Comparison of ENCODE assay signal across 21 mouse cellular contexts in genomic region chr1:85844981-85845380, GRCm38 (mm10). TPM values are rescaled to one million over a fixed set of nuclear protein-coding genes. Genes with fewer than 3 reads are reported as not detected.
DNase-seq lines count a peak whose midpoint lies in the region; ATAC-seq and TF ChIP-seq lines count a peak whose summit lies in the region.
"Had no signal": no experiment of that assay in that cellular context is flagged by ENCODE, and none has a peak within 500 bp of the region (broad histone marks: within the 10 kb centered on the region; RNA-seq: fewer than 3 reads in every experiment).

No protein-coding gene starts in this region.

- WGBS in kidney, postnatal 0 days: 87% methylated on average over 6 of the region's 6 CpGs

- no peaks in the 10 kb centered on the region for H3K4me1 ChIP-seq in kidney, postnatal 0 days (replicated peaks; ENCODE audit: insufficient read depth, low read length)
- H3K4me1 ChIP-seq: forebrain, embryonic 10.5 days; forebrain, embryonic 13.5 days; hindbrain, embryonic 10.5 days; hindbrain, embryonic 13.5 days; intestine, embryonic 15.5 days had no signal

- no peak for TF ChIP-seq CTCF in kidney, postnatal 0 days (IDR thresholded peaks at IDR 0.05; ENCODE audit: low read depth)

- H3K27me3 ChIP-seq in kidney, postnatal 0 days (ENCODE audit: insufficient read depth, low read length): no peaks in the 10 kb centered on the region
- H3K27me3 ChIP-seq: forebrain, embryonic 13.5 days; hindbrain, embryonic 13.5 days; intestine, embryonic 15.5 days had no signal

- H3K4me2 ChIP-seq in kidney, postnatal 0 days (ENCODE audit: low read length): no peak overlapping the region
- H3K4me2 ChIP-seq: forebrain, embryonic 13.5 days; hindbrain, embryonic 13.5 days; intestine, embryonic 15.5 days had no signal

- H3K4me3 ChIP-seq in kidney, postnatal 0 days (replicated peaks; ENCODE audit: low read depth, low read length): no peak overlapping the region
- H3K4me3 ChIP-seq: forebrain, embryonic 10.5 days; forebrain, embryonic 13.5 days; heart, adult 2 months; hindbrain, embryonic 10.5 days; hindbrain, embryonic 13.5 days; intestine, embryonic 15.5 days had no signal

- H3K9ac ChIP-seq in kidney, postnatal 0 days (ENCODE audit: low read depth, low read length): no peak overlapping the region
- H3K9ac ChIP-seq: forebrain, embryonic 13.5 days; hindbrain, embryonic 13.5 days; intestine, embryonic 15.5 days had no signal

- DNase-seq in adrenal gland, adult 2 months: peak; percentile 37
- DNase-seq in adrenal gland, postnatal 10 days: no peak
- peak; percentile 73 for DNase-seq in heart, adult 11 months
- no peak for DNase-seq in heart, adult 9 months (ENCODE audit: low spot score in 2 of 2)
- no peak for DNase-seq in kidney, postnatal 0 days (ENCODE audit: low spot score)
- no peak for DNase-seq in kidney, adult 8-10 months
- DNase-seq: adrenal gland, postnatal 36 days; cerebellum, adult 18-20 months; cerebellum, adult 9-10 months; cerebellum, postnatal 14 days; gastrocnemius, postnatal 14 days; heart, adult 2 months; heart, postnatal 36 days; kidney, adult 11 months had no signal

- H3K27ac ChIP-seq in kidney, postnatal 0 days: 0 out of 2 replicates have a peak overlapping the region, but pooled peaks have one; percentile 42
- H3K27ac ChIP-seq: forebrain, embryonic 10.5 days; forebrain, embryonic 13.5 days; heart, adult 2 months; hindbrain, embryonic 10.5 days; hindbrain, embryonic 13.5 days; intestine, embryonic 15.5 days had no signal

- ATAC-seq in kidney, postnatal 0 days (replicated peaks; ENCODE audit: low FRiP score, low read depth): no peak
- ATAC-seq: forebrain, embryonic 13.5 days; forebrain, embryonic 16.5 days; hindbrain, embryonic 16.5 days; intestine, embryonic 15.5 days had no signal

- H3K9me3 ChIP-seq in kidney, postnatal 0 days (replicated peaks; ENCODE audit: low read length): no peaks in the 10 kb centered on the region
- H3K9me3 ChIP-seq: forebrain, embryonic 10.5 days; forebrain, embryonic 13.5 days; hindbrain, embryonic 10.5 days; hindbrain, embryonic 13.5 days; intestine, embryonic 15.5 days had no signal

- peaks cover 32% of the 10 kb centered on the region for H3K36me3 ChIP-seq in kidney, postnatal 0 days (ENCODE audit: insufficient read depth, low read length)

RNA-seq across cellular contexts. Expression of gene Itm2c, which starts 49.1 kb away (rescaled TPM):
- 100 to 1,000 TPM; 549 to 588 TPM for total RNA-seq in adrenal gland, adult 2 months (2021)
- 777 and 999 TPM in 2 replicates for polyA plus RNA-seq in adrenal gland, adult 2 months (2012; rRNA removed)
- total RNA-seq in adrenal gland, postnatal 10 days (2021): 100 to 1,000 TPM; 284 to 307 TPM
- 256 TPM in 2 replicates for polyA plus RNA-seq in kidney, postnatal 0 days (2015; fragmentation: Nextera tagmentation; extraction: Ambion mirVana)

RNA-seq across cellular contexts. Expression of gene Cab39, which starts 51.7 kb away (rescaled TPM):
- total RNA-seq in adrenal gland, adult 2 months (2021): 100 to 1,000 TPM; 124 TPM
- 48.0 and 48.6 TPM in 2 replicates for polyA plus RNA-seq in adrenal gland, adult 2 months (2012; rRNA removed)
- 100 to 1,000 TPM; 118 to 121 TPM for total RNA-seq in adrenal gland, postnatal 10 days (2021)
- 31.3 and 34.6 TPM in 2 replicates for polyA plus RNA-seq in kidney, postnatal 0 days (2015; fragmentation: Nextera tagmentation; extraction: Ambion mirVana)

Comparison
In these comparisons a context has a peak if more than half of its experiments do, and no peak if none do; other contexts are left out.
1. DNase-seq: peak in adrenal gland, adult 2 months (single experiment) and heart, adult 11 months (single experiment); none in adrenal gland, postnatal 10 days (single experiment), heart, adult 9 months (0 of 2), kidney, postnatal 0 days (single experiment) and kidney, adult 8-10 months (0 of 2).